Mouse (Mus musculus) forebrain, embryonic 15.5 days (tissue): ENCODE measurements at regions not wholly inside any gene's neighbourhood (a gene's known extent, or its start where the extent isn't known, plus 50 kb on each side); places are given as distances from the start of the nearest gene placed in this dataset.

Source experiments
- ATAC-seq: fragments of 200-750 bp; cut with Nextera tagmentation; replicated peaks from 2 replicates; pipeline ENCODE4 v1.8.0; 2017; ENCODE audit warnings: mild to moderate bottlenecking, moderate TSS enrichment, moderate library complexity
- H3K27ac ChIP-seq: fragments of 300-500 bp; sonication (generic); replicated peaks from 2 replicates; pipeline ENCODE4 v1.5.1; 2015; ENCODE audit warnings: mild to moderate bottlenecking, inconsistent platforms
- H3K27me3 ChIP-seq: fragments of 300-500 bp; sonication (generic); 2 replicates; pipeline ENCODE4 v1.6.1; 2015; ENCODE audit warnings: inconsistent platforms
- H3K36me3 ChIP-seq: fragments of 300-500 bp; sonication (generic); 2 replicates; pipeline ENCODE4 v1.6.1; 2015; ENCODE audit warnings: mild to moderate bottlenecking, inconsistent platforms
- H3K4me1 ChIP-seq: fragments of 300-500 bp; sonication (generic); 2 replicates; pipeline ENCODE4 v1.6.1; 2015; ENCODE audit warnings: inconsistent platforms
- H3K4me2 ChIP-seq: fragments of 300-500 bp; sonication (generic); replicated peaks from 2 replicates; pipeline ENCODE4 v1.6.1; 2015; ENCODE audit warnings: mild to moderate bottlenecking, inconsistent platforms
- H3K4me3 ChIP-seq: fragments of 300-500 bp; sonication (generic); 2 replicates; pipeline ENCODE4 v1.5.1; 2015; ENCODE audit warnings: mild to moderate bottlenecking, inconsistent platforms
- H3K9ac ChIP-seq: fragments of 300-500 bp; sonication (generic); replicated peaks from 2 replicates; pipeline ENCODE4 v1.6.1; 2015; ENCODE audit warnings: mild to moderate bottlenecking, inconsistent platforms
- H3K9me3 ChIP-seq: fragments of 300-500 bp; sonication (generic); 2 replicates; pipeline ENCODE4 v1.6.1; 2016; ENCODE audit warnings: inconsistent platforms
- WGBS: fragments of 180-500 bp; shearing (Covaris S2); methylation state at CpG from one replicate; pipeline ENCODE4 v1.1.7; 2015; ENCODE audit warnings: mixed read lengths; 5-methylcytosine and 5-hydroxymethylcytosine counted together

DNA sequence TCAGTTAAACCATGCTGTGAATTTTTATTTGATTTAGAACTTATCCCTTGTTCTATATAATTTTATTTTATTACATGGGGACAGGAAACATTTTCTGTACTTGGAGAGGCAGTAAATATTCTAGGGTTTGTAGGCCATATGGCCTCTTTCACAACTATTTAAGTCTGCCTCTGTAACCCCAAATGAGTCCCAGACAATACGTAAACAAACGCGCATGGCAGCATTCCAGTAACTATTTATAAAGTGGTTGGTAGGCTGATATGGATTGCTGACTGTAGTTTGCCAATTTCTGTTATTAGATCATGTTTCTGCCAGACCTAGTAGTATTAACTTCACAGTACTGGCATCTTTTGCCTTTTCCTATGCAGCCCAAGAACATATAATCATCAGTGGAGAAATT, 111.9 kb upstream of the Cdh6 start:
- H3K4me3 ChIP-seq, result no peak overlapping the region
- no peaks in the 10 kb centered on the region for H3K27me3 ChIP-seq
- peak; percentile 76 for ATAC-seq
- 49% methylated on average over 3 of the region's 3 CpGs for WGBS
- no peak overlapping the region for H3K9ac ChIP-seq
- no peak overlapping the region; the same call in 1 of the 2 replicates for H3K27ac ChIP-seq
- no peak overlapping the region for H3K4me2 ChIP-seq
- H3K9me3 ChIP-seq, result no peaks in the 10 kb centered on the region
- peaks cover 20% of the 10 kb centered on the region for H3K4me1 ChIP-seq
- H3K36me3 ChIP-seq, result no peaks in the 10 kb centered on the region

DNA sequence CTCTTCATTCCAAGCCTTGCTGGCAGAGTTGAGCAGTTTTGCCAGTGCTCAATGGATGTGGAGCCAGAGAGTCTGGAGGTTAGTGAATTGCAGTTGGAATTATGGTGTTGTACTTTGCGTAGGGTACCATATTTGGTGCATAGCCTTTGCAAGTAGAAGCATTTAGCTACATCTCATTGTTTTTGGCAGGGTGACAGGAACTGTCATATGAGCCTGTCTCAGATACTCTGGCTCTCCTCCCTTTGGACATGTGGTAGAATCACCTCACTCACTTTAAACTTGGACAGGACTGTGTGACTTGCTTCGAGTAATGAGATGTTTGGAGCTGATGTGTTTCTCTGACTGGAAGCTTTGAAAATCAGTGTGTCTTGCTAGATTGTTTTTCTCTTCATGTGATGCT, 110.7 kb upstream of the Cdh6 start:
- 50% methylated on average over 2 of the region's 2 CpGs for WGBS
- Histone ChIP-seq H3K4me1 (peaks cover 20% of the 10 kb centered on the region), H3K27ac (0 out of 2 replicates have a peak overlapping the region, but pooled peaks have one; percentile 68), H3K4me2 (no peak overlapping the region), H3K36me3 (no peaks in the 10 kb centered on the region), H3K27me3 (no peaks in the 10 kb centered on the region), H3K9ac (no peak overlapping the region), H3K9me3 (no peaks in the 10 kb centered on the region), H3K4me3 (no peak overlapping the region)
- ATAC-seq, result peak; percentile 79

DNA sequence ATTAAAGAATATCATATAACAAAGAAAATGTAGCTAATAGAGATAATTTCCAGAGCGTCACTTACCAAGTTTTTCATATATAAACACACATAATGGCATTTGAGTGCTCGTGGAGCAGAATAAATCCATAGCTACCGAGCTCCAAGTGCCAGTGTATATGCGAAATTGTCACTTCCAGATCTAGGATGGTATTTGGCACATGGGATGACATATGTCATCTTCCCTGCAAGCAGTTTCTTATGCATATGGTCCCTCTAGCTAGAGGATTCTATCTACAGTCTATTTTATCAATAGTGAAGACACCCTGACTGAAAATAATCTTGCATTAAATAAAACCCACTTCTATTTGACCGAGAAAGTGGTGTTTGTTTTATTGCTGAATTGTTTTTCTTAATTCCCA, 109.6 kb upstream of the Cdh6 start:
- H3K4me2 ChIP-seq, result no peak overlapping the region
- ATAC-seq, result no peak
- H3K9me3 ChIP-seq, result no peaks in the 10 kb centered on the region
- H3K27ac ChIP-seq, result no peak overlapping the region
- H3K4me1 ChIP-seq, result peaks cover 13% of the 10 kb centered on the region
- H3K9ac ChIP-seq, result no peak overlapping the region
- H3K36me3 ChIP-seq, result no peaks in the 10 kb centered on the region
- H3K27me3 ChIP-seq, result no peaks in the 10 kb centered on the region
- H3K4me3 ChIP-seq, result no peak overlapping the region
- 62% methylated on average over 5 of the region's 5 CpGs for WGBS

DNA sequence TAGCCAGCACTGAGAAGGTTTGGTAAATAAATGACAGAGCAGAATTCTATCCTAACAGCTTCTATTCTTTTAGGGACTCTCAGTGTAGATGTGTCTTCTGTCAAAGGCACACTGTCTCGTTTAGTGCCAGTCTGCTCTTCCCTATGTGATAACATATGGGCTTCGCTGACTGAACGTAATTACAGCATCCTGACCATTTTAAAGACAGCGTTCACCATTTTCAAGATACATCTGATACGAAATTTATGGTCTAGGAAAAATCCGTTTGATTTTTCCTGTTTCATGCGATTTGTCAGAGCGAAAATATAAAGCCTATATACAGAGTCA, 103.4 kb upstream of the Cdh6 start:
- ATAC-seq, result peak; percentile 80

DNA sequence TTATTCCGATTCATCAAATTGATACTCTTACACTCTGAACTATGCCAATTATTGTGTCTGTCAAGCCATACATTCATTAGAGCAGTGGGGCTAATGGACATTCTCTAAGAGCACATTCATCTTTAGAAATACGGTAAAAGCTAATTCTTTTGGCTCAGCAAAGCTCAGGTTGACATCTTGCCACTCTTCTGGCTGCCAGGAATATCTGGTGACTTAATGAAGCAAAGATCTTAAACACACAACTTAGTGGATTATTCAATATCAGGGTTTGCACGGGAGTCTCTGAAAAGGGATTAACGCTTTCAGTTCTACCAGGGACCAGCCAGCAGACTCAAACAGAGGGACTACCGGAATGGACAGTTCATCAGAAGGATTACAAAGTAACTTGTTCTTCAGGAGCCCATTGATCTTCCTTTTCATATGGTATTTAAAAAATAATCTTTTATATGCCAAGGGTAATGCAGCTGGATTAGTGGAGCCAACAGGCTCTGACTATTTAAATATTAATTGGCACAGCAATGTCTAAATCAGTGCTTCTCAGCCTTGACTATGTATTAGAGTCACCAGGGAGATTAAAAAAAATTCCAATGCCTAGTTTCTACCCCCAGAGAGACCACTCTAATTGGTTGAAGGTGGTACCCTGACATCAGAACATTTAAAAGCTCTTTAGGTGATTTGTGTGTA, 102.9 kb upstream of the Cdh6 start:
- Histone ChIP-seq H3K4me2 (no peak overlapping the region), H3K36me3 (no peaks in the 10 kb centered on the region), H3K27me3 (no peaks in the 10 kb centered on the region), H3K9me3 (no peaks in the 10 kb centered on the region), H3K27ac (no peak overlapping the region), H3K4me3 (no peak overlapping the region), H3K9ac (no peak overlapping the region), H3K4me1 (peaks cover 17% of the 10 kb centered on the region)
- peak; percentile 51 for ATAC-seq
- 7% methylated on average over 5 of the region's 5 CpGs for WGBS

More for the DNA sequence above, 103.4 kb upstream of the Cdh6 start:
- peaks cover 17% of the 10 kb centered on the region for H3K4me1 ChIP-seq
- H3K36me3 ChIP-seq, result no peaks in the 10 kb centered on the region
- H3K27ac ChIP-seq, result peak overlapping the region; percentile 27; the same call in 1 of the 2 replicates
- no peak overlapping the region for H3K4me3 ChIP-seq
- no peak overlapping the region for H3K4me2 ChIP-seq
- WGBS, result 44% methylated on average over 8 of the region's 8 CpGs
- no peaks in the 10 kb centered on the region for H3K27me3 ChIP-seq
- no peaks in the 10 kb centered on the region for H3K9me3 ChIP-seq
- no peak overlapping the region for H3K9ac ChIP-seq

DNA sequence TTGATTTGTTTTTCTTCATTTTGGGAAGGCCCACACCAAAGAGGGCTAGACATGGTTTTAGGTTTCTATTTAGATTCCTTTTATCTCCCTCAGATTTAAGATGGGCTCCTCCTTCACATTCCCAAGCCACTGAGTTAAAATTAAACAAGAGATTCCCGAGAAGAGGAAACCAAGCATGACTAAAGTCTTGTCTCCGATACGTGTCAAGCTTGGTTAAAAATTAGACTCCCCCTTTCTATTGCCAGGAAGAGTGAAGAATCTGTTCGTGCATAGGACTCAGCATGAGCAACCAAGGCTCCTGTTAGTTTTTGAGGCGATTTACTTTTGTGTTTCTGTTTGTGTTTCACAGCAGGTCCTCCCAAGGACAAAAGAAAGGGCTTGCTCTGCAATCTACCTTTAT, 101.9 kb upstream of the Cdh6 start:
- Histone ChIP-seq H3K27ac (no peak overlapping the region), H3K4me1 (peaks cover 17% of the 10 kb centered on the region), H3K9ac (no peak overlapping the region), H3K4me2 (no peak overlapping the region), H3K27me3 (no peaks in the 10 kb centered on the region), H3K9me3 (no peaks in the 10 kb centered on the region), H3K36me3 (no peaks in the 10 kb centered on the region), H3K4me3 (no peak overlapping the region)
- WGBS, result 24% methylated on average over 5 of the region's 5 CpGs
- ATAC-seq, result no peak

DNA sequence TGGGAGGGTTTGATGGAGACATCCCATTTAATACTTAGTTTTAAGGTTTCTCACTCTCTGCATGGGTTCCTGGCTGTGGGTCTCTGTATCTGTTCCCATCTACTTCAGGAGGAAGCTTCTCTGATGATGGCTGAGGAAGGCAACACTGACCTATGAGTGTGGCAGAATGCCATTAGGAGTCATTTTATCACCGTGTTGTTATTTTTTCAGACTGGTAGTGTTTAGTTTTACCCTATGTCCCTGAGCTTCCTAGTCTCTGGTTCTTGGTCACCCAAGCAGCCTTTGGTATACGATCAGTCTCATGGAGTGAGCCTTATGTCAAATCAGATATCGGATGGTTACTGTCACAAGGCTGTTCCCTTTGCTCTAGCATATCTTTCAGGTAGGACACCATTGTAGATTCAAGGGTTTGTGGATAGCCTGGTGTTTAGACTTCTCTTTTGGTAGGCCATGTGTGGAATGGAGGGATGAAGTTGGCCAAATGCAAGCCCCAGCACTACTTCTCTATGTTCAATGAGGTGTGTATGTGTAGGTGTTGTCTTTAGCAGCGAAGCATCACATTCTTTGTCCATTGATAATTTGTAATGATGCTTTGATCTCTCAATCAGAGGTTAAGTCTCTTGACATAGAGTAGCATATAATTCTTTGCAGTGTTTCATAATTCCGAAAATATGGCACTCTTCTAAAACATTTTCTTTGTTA, 101.0 kb upstream of the Cdh6 start:
- no peak overlapping the region for H3K9ac ChIP-seq
- WGBS, result 97% methylated on average over 5 of the region's 5 CpGs
- H3K27me3 ChIP-seq, result no peaks in the 10 kb centered on the region
- H3K4me2 ChIP-seq, result no peak overlapping the region
- H3K4me3 ChIP-seq, result no peak overlapping the region
- H3K4me1 ChIP-seq, result peaks cover 17% of the 10 kb centered on the region
- no peak for ATAC-seq
- H3K36me3 ChIP-seq, result no peaks in the 10 kb centered on the region
- no peaks in the 10 kb centered on the region for H3K9me3 ChIP-seq
- H3K27ac ChIP-seq, result no peak overlapping the region

DNA sequence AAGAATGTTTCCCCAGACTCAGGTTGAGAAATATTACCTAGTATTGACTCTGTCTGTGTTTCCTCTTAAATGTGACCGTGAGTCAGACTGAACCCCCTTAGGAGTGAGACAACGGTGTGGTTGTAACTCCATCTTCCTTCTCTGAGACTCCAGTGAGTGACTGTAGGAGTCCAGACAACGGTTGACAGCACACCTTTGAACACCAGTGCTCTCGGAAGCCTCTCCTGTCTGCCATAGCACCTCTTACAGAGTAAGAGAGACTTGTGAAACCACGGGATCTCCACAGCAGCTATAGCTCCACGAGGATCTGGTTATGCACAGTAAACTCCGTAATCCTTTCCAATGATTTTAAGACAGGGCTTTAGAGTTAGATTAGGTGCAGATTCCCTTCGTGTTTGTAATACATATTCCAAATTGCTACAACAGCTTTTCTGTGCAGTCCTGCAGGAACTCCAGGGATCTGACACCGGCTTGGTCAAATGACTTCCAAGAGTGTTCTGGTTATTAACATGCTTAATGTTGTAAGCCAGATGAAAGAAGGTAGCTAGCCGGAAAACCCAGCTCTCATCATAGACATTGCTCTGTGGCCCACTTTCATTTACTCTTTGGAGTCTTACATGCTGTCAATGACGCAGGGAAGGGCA, 72.7 kb upstream of the Cdh6 start:
- 91% methylated on average over 11 of the region's 11 CpGs for WGBS
- ATAC-seq, result no peak
- no peak overlapping the region for H3K4me2 ChIP-seq
- H3K27ac ChIP-seq, result no peak overlapping the region
- H3K4me3 ChIP-seq, result no peak overlapping the region
- H3K27me3 ChIP-seq, result no peaks in the 10 kb centered on the region
- no peak overlapping the region for H3K9ac ChIP-seq
- 0 out of 2 replicates have a peak, but pooled peaks cover under 1% of the 10 kb centered on the region for H3K4me1 ChIP-seq
- no peaks in the 10 kb centered on the region for H3K9me3 ChIP-seq
- no peaks in the 10 kb centered on the region for H3K36me3 ChIP-seq

DNA sequence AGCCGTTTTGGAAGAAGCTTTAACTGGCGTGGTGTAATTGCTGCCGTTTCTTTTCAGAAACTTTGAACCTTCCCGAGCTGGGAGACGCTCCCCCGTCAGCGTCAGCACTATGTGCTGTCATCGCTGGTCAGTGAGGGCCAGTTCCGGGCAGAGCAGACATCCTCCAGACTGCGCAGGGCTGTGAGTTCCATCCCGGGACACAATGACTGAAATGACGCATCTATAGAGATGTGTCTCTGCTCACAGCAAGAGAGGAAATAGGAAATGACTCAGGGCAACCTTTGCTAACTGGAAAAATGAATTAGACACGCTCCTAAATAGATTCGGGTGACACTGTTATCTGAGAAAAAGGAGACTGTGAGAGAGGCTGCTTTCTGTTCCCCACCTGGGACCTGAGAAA, 70.8 kb upstream of the Cdh6 start:
- H3K4me1 ChIP-seq, result peaks cover 6% of the 10 kb centered on the region; the same call in 1 of the 2 replicates
- no peak for ATAC-seq
- no peaks in the 10 kb centered on the region for H3K9me3 ChIP-seq
- H3K4me3 ChIP-seq, result no peak overlapping the region
- WGBS, result 77% methylated on average over 14 of the region's 14 CpGs
- no peak overlapping the region for H3K9ac ChIP-seq
- H3K27me3 ChIP-seq, result no peaks in the 10 kb centered on the region
- H3K4me2 ChIP-seq, result no peak overlapping the region
- no peaks in the 10 kb centered on the region for H3K36me3 ChIP-seq
- H3K27ac ChIP-seq, result no peak overlapping the region

DNA sequence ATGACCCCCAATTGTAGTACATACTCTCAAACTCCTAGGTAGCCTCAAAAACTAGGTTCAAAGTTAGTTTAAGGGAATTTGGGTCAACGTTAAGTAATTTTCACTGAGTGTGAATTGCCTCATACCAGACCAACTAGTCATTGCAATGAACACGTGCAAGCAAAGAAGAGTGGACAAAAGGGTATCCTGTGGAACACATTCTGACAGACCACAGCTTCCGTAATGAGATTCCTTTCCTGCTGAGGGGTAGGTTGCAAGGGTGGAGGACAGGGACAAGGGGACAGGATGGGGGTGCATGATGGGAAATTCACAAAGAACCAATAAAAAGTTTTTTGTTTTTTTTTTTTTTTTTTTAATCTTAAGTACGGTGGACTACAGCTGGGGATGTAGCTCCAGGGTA, 70.1 kb upstream of the Cdh6 start:
- ATAC-seq, result no peak
- H3K4me3 ChIP-seq, result no peak overlapping the region
- H3K9me3 ChIP-seq, result no peaks in the 10 kb centered on the region
- H3K4me2 ChIP-seq, result no peak overlapping the region
- H3K4me1 ChIP-seq, result peaks cover 6% of the 10 kb centered on the region; the same call in 1 of the 2 replicates
- no peaks in the 10 kb centered on the region for H3K36me3 ChIP-seq
- no peaks in the 10 kb centered on the region for H3K27me3 ChIP-seq
- no peak overlapping the region for H3K27ac ChIP-seq
- H3K9ac ChIP-seq, result no peak overlapping the region
- WGBS, result 81% methylated on average over 4 of the region's 4 CpGs

DNA sequence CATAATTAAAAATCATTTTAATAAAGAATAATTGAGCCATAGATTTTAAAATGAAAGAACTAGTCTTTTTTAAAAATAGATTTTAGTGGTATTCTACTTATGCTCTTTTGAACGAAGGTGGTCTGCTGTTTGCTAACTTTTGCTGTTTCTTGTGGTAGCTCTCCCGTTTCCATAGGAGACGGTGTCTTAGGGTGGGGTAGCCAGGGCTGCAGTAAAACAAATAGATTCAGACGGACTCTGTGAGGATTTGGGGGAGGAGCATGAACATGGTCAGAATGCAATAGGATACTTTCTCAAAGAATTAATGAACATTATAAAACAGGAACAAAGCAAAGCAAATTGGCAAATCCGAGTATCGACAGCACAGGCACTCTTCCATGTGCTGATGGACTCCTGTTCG, 67.5 kb upstream of the Cdh6 start:
- H3K9ac ChIP-seq, result no peak overlapping the region
- no peak overlapping the region for H3K27ac ChIP-seq
- no peaks in the 10 kb centered on the region for H3K36me3 ChIP-seq
- ATAC-seq, result no peak
- H3K4me2 ChIP-seq, result no peak overlapping the region
- H3K4me1 ChIP-seq, result peaks cover 6% of the 10 kb centered on the region; the same call in 1 of the 2 replicates
- H3K9me3 ChIP-seq, result no peaks in the 10 kb centered on the region
- no peak overlapping the region for H3K4me3 ChIP-seq
- WGBS, result 65% methylated on average over 7 of the region's 7 CpGs
- no peaks in the 10 kb centered on the region for H3K27me3 ChIP-seq

DNA sequence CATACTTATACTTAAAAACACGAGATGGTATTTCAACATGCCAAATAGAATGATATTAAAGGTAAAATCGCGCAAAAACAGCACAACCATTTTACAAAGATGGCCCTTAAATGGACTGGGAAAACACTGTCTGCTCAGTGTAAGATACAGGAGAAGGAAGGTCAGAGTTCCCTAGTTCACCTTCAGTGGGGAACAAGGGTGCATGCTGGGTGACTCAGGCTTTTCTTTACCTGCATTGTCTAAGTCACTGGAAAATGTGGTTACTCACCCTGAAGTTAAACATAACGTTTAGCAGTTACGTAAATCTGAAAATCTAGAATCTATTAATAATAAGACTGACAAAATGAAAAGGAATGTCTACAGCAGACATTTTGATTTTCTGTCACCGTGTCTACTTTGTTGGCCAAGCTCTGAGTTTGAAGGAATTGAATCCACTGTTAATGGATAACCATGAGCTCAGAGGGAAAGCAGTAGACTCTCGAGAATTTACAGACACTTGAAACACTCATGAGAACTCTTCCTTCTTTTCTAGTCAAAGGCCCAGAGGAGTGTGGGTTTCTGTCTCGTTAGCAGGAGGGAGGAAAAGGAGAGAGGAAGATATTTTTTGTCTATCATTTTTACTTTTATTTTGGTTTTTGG, 63.5 kb upstream of the Cdh6 start:
- 77% methylated on average over 8 of the region's 8 CpGs for WGBS
- Histone ChIP-seq H3K27ac (no peak overlapping the region), H3K4me2 (no peak overlapping the region)

More for the DNA sequence above, 63.5 kb upstream of the Cdh6 start:
- no peak for ATAC-seq
- H3K27me3 ChIP-seq, result no peaks in the 10 kb centered on the region
- H3K4me1 ChIP-seq, result peaks cover 6% of the 10 kb centered on the region; the same call in 1 of the 2 replicates
- H3K4me3 ChIP-seq, result no peak overlapping the region
- H3K9me3 ChIP-seq, result no peaks in the 10 kb centered on the region
- H3K9ac ChIP-seq, result no peak overlapping the region
- no peaks in the 10 kb centered on the region for H3K36me3 ChIP-seq
